14 mouse cellular contexts compared by ENCODE assay signal in the genomic region with DNA sequence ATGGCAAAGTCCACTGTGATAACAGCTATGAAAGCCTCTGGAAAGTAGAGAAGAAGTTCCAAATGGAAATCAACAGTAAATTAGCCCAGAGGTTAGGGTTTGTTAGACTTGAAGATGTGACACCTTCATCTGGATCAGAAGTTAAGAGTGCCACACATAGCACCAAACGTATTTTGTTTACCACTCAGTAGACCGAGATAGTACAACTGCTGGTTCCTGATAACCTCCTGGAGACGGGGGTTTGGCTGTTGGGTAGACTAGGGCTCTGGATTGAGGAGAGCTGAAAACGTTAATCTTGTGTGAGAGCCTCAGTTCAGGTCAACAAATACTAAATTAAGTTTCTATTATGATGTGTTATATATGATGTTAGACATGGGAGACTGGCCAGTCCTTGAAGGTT. TPM values are rescaled to one million over a fixed set of nuclear protein-coding genes. Genes with fewer than 3 reads are reported as not detected.
DNase-seq lines count a peak whose midpoint lies in the region; ATAC-seq lines count a peak whose summit lies in the region.
"Had no signal": no experiment of that assay in that cellular context is flagged by ENCODE, and none has a peak within 500 bp of the region (broad histone marks: within the 10 kb centered on the region; RNA-seq: fewer than 3 reads in every experiment).

No protein-coding gene starts in this region.

- no peak overlapping the region for H3K9ac ChIP-seq in intestine, embryonic 16.5 days (ENCODE audit: low read depth, low read length)
- no peak overlapping the region for H3K9ac ChIP-seq in intestine, embryonic 15.5 days
- H3K9ac ChIP-seq in hindbrain, embryonic 15.5 days: no peak overlapping the region

- no peaks in the 10 kb centered on the region for H3K27me3 ChIP-seq in intestine, embryonic 16.5 days (replicated peaks; ENCODE audit: control insufficient read depth, insufficient read depth, low read length)
- no peaks in the 10 kb centered on the region for H3K27me3 ChIP-seq in intestine, embryonic 15.5 days (replicated peaks)
- H3K27me3 ChIP-seq in hindbrain, embryonic 15.5 days: no peaks in the 10 kb centered on the region
- H3K27me3 ChIP-seq: CH12.LX; forebrain, embryonic 13.5 days had no signal

- H3K4me2 ChIP-seq in intestine, embryonic 16.5 days (ENCODE audit: low read depth, low read length): 0 out of 2 replicates have a peak overlapping the region, but pooled peaks have one; percentile 2
- no peak overlapping the region for H3K4me2 ChIP-seq in intestine, embryonic 15.5 days (replicated peaks)
- H3K4me2 ChIP-seq in hindbrain, embryonic 15.5 days: peak overlapping the region; percentile 70

- H3K4me1 ChIP-seq in intestine, embryonic 16.5 days (ENCODE audit: control insufficient read depth, insufficient read depth, low read length): peaks cover 19% of the 10 kb centered on the region
- H3K4me1 ChIP-seq in intestine, embryonic 15.5 days (replicated peaks): peaks cover 13% of the 10 kb centered on the region; the same call in 1 of the 2 replicates
- peaks cover 43% of the 10 kb centered on the region for H3K4me1 ChIP-seq in hindbrain, embryonic 15.5 days (replicated peaks)

- H3K36me3 ChIP-seq in intestine, embryonic 16.5 days (ENCODE audit: control insufficient read depth, insufficient read depth, low read length): no peaks in the 10 kb centered on the region
- no peaks in the 10 kb centered on the region for H3K36me3 ChIP-seq in intestine, embryonic 15.5 days
- H3K36me3 ChIP-seq in hindbrain, embryonic 15.5 days: no peaks in the 10 kb centered on the region

- H3K9me3 ChIP-seq in intestine, embryonic 16.5 days (ENCODE audit: control insufficient read depth, low read length): no peaks in the 10 kb centered on the region
- H3K9me3 ChIP-seq in intestine, embryonic 15.5 days: no peaks in the 10 kb centered on the region
- no peaks in the 10 kb centered on the region for H3K9me3 ChIP-seq in hindbrain, embryonic 15.5 days
- H3K9me3 ChIP-seq: forebrain, embryonic 13.5 days had no signal

- DNase-seq in c-Kit-positive CD71-positive TER-119-positive erythroid progenitor cells, embryonic 14.5 days (ENCODE audit: low spot score): peak; percentile 85
- no peak for DNase-seq in layer of hippocampus, adult 9-11 months
- no peak for DNase-seq in frontal cortex, postnatal 10 days (ENCODE audit: low spot score in 2 of 2)
- no peak for DNase-seq in cerebellum, postnatal 10 days
- DNase-seq: cerebellum, adult 18-20 months; heart, postnatal 10 days; thymus, postnatal 14 days had no signal

- WGBS in intestine, embryonic 16.5 days: 66% methylated on average over 4 of the region's 4 CpGs
- 71% methylated on average over 4 of the region's 4 CpGs for WGBS in intestine, embryonic 15.5 days
- 95% methylated on average over 4 of the region's 4 CpGs for WGBS in hindbrain, embryonic 15.5 days

- H3K27ac ChIP-seq in intestine, embryonic 16.5 days (ENCODE audit: low read length): peak overlapping the region; percentile 59; the same call in 1 of the 2 replicates
- H3K27ac ChIP-seq in intestine, embryonic 15.5 days: no peak overlapping the region
- no peak overlapping the region for H3K27ac ChIP-seq in hindbrain, embryonic 15.5 days (replicated peaks)
- H3K27ac ChIP-seq: forebrain, embryonic 13.5 days had no signal

- H3K4me3 ChIP-seq in intestine, embryonic 16.5 days (ENCODE audit: low read length): no peak overlapping the region
- no peak overlapping the region for H3K4me3 ChIP-seq in intestine, embryonic 15.5 days (replicated peaks)
- H3K4me3 ChIP-seq in hindbrain, embryonic 15.5 days: peak overlapping the region; percentile 87; the same call in 1 of the 2 replicates

- ATAC-seq in intestine, embryonic 16.5 days: no peak
- ATAC-seq in intestine, embryonic 15.5 days: no peak
- ATAC-seq in hindbrain, embryonic 15.5 days (ENCODE audit: low FRiP score, low read depth): no peak
- peak; percentile 71 for ATAC-seq in megakaryocyte-erythroid progenitor cell, adult 5-6 weeks (replicated peaks; ENCODE audit: low FRiP score, low TSS enrichment, poor library complexity, severe bottlenecking)
- ATAC-seq: activated CD4-positive, CD25-positive, alpha-beta regulatory T cell, adult 4 months; forebrain, embryonic 13.5 days had no signal

RNA-seq across cellular contexts. Expression of a gene that starts 2.1 kb away (rescaled TPM):
- polyA plus RNA-seq in intestine, embryonic 16.5 days (2015; fragmentation: Nextera tagmentation; extraction: Ambion mirVana): 15.7 and 19.8 TPM in 2 replicates
- polyA plus RNA-seq in intestine, embryonic 15.5 days (2015; fragmentation: Nextera tagmentation; extraction: Ambion mirVana): 13.1 and 15.7 TPM in 2 replicates
- polyA plus RNA-seq in hindbrain, embryonic 15.5 days (2015; fragmentation: Nextera tagmentation; extraction: Ambion mirVana): 14.5 and 16.5 TPM in 2 replicates
- total RNA-seq in megakaryocyte-erythroid progenitor cell, adult 5-6 weeks (2014; fragmentation: Nextera tagmentation): 32.2 and 39.0 TPM in 2 replicates
- total RNA-seq in megakaryocyte-erythroid progenitor cell, adult 5-6 weeks (2017): 42.9 and 61.6 TPM in 2 replicates

RNA-seq across cellular contexts. Expression of a gene that starts 2.3 kb away (rescaled TPM):
- 0.38 and 0.99 TPM in 2 replicates for polyA plus RNA-seq in intestine, embryonic 16.5 days (2015; fragmentation: Nextera tagmentation; extraction: Ambion mirVana)
- 0.15 and 0.60 TPM in 2 replicates for polyA plus RNA-seq in intestine, embryonic 15.5 days (2015; fragmentation: Nextera tagmentation; extraction: Ambion mirVana)
- polyA plus RNA-seq in hindbrain, embryonic 15.5 days (2015; fragmentation: Nextera tagmentation; extraction: Ambion mirVana): 0.19 and 0.76 TPM in 2 replicates
- 0.33 TPM in 1 of 2 replicates, not detected in the other for total RNA-seq in megakaryocyte-erythroid progenitor cell, adult 5-6 weeks (2014; fragmentation: Nextera tagmentation)
- total RNA-seq in megakaryocyte-erythroid progenitor cell, adult 5-6 weeks (2017): not detected in 2 replicates
- total RNA-seq: CH12.LX; heart, postnatal 10 days had no signal
- polyA plus RNA-seq: activated CD4-positive, CD25-positive, alpha-beta regulatory T cell, adult 4 months had no signal

RNA-seq across cellular contexts. Expression of a gene that starts 54.2 kb away (rescaled TPM):
- 121 and 123 TPM in 2 replicates for polyA plus RNA-seq in intestine, embryonic 16.5 days (2015; fragmentation: Nextera tagmentation; extraction: Ambion mirVana)
- 145 and 158 TPM in 2 replicates for polyA plus RNA-seq in intestine, embryonic 15.5 days (2015; fragmentation: Nextera tagmentation; extraction: Ambion mirVana)
- polyA plus RNA-seq in hindbrain, embryonic 15.5 days (2015; fragmentation: Nextera tagmentation; extraction: Ambion mirVana): 183 and 189 TPM in 2 replicates
- 45.9 and 68.5 TPM in 2 replicates for total RNA-seq in megakaryocyte-erythroid progenitor cell, adult 5-6 weeks (2014; fragmentation: Nextera tagmentation)
- 73.7 and 91.7 TPM in 2 replicates for total RNA-seq in megakaryocyte-erythroid progenitor cell, adult 5-6 weeks (2017)
